ENCODE assay signal across 8 mouse cellular contexts in genomic region chr11:99385813-99386721, GRCm38 (mm10). TPM values are rescaled to one million over a fixed set of nuclear protein-coding genes. Genes with fewer than 3 reads are reported as not detected.
A peak's percentile ranks its signal among the peaks of the same experiment; 100 is the strongest.
DNase-seq lines count a peak whose midpoint lies in the region; ATAC-seq and TF ChIP-seq lines count a peak whose summit lies in the region.

No protein-coding gene starts in this region.

- TF ChIP-seq POLR2A in bone marrow, adult 2 months (IDR thresholded peaks at IDR 0.05; ENCODE audit: borderline replicate concordance, control insufficient read depth, low read depth, low read length): no peak

- WGBS in bone marrow, adult 2 months: 4% methylated on average over 71 of the region's 71 CpGs
- WGBS in embryonic facial prominence, embryonic 15.5 days: under 1% methylated on average over 71 of the region's 71 CpGs
- WGBS in heart, embryonic 11.5 days (ENCODE audit: insufficient replicate concordance): 3% methylated on average over 64 of the region's 71 CpGs
- WGBS in kidney, embryonic 16.5 days: 1% methylated on average over 71 of the region's 71 CpGs

- H3K9me3 ChIP-seq in embryonic facial prominence, embryonic 15.5 days (replicated peaks): no peaks in the 10 kb centered on the region
- H3K9me3 ChIP-seq in heart, embryonic 11.5 days (replicated peaks; ENCODE audit: control insufficient read depth, low read length): no peaks in the 10 kb centered on the region
- no peaks in the 10 kb centered on the region for H3K9me3 ChIP-seq in kidney, embryonic 16.5 days (ENCODE audit: low read length)

- H3K4me1 ChIP-seq in bone marrow, adult 2 months (ENCODE audit: control insufficient read depth, insufficient read depth, low read length): no peaks in the 10 kb centered on the region
- peaks cover 7% of the 10 kb centered on the region for H3K4me1 ChIP-seq in embryonic facial prominence, embryonic 15.5 days
- no peaks in the 10 kb centered on the region for H3K4me1 ChIP-seq in heart, embryonic 11.5 days (ENCODE audit: control insufficient read depth, insufficient read depth, low read length)
- no peaks in the 10 kb centered on the region; the same call in 1 of the 2 replicates for H3K4me1 ChIP-seq in kidney, embryonic 16.5 days (ENCODE audit: insufficient read depth, low read length)

- no peaks in the 10 kb centered on the region for H3K36me3 ChIP-seq in embryonic facial prominence, embryonic 15.5 days
- H3K36me3 ChIP-seq in heart, embryonic 11.5 days (ENCODE audit: control insufficient read depth, insufficient read depth, low read length): no peaks in the 10 kb centered on the region
- H3K36me3 ChIP-seq in kidney, embryonic 16.5 days (ENCODE audit: insufficient read depth, low read length): no peaks in the 10 kb centered on the region

- H3K27me3 ChIP-seq in embryonic facial prominence, embryonic 15.5 days: peaks cover 3% of the 10 kb centered on the region; the same call in 1 of the 2 replicates
- peaks cover 9% of the 10 kb centered on the region; the same call in 1 of the 2 replicates for H3K27me3 ChIP-seq in heart, embryonic 11.5 days (ENCODE audit: control insufficient read depth, insufficient read depth, low read length)
- H3K27me3 ChIP-seq in kidney, embryonic 16.5 days (ENCODE audit: insufficient read depth, low read length): peaks cover 3% of the 10 kb centered on the region; the same call in 1 of the 2 replicates

- peak; percentile 81 for ATAC-seq in embryonic facial prominence, embryonic 15.5 days (ENCODE audit: insufficient number of reproducible peaks, low FRiP score, low TSS enrichment, low read depth)
- peak; percentile 78 for ATAC-seq in heart, embryonic 11.5 days (replicated peaks; ENCODE audit: insufficient number of reproducible peaks, low FRiP score, low TSS enrichment)
- peak; percentile 89 for ATAC-seq in kidney, embryonic 16.5 days (ENCODE audit: low FRiP score, low TSS enrichment)

- peak overlapping the region; percentile 72 for H3K9ac ChIP-seq in embryonic facial prominence, embryonic 15.5 days
- peak overlapping the region; percentile 84 for H3K9ac ChIP-seq in heart, embryonic 11.5 days (ENCODE audit: low read depth, low read length)
- H3K9ac ChIP-seq in kidney, embryonic 16.5 days (replicated peaks; ENCODE audit: low read length): peak overlapping the region; percentile 83

- TF ChIP-seq CTCF in bone marrow, adult 2 months (IDR thresholded peaks at IDR 0.05; ENCODE audit: control insufficient read depth, insufficient read depth, low read length): no peak

- H3K4me2 ChIP-seq in embryonic facial prominence, embryonic 15.5 days (replicated peaks): peak overlapping the region; percentile 66
- H3K4me2 ChIP-seq in heart, embryonic 11.5 days: peak overlapping the region; percentile 74
- H3K4me2 ChIP-seq in kidney, embryonic 16.5 days (replicated peaks; ENCODE audit: low read depth, low read length): peak overlapping the region; percentile 80

- DNase-seq in 3134 (ENCODE audit: extremely low read depth, insufficient read length, low spot score) (peak; percentile 86), liver (peak; percentile 81)
- peak; percentile 31 to 62 for DNase-seq in monocyte, adult 2 months (ENCODE audit: low read depth in 1 of 2, low spot score in 2 of 2)
- peak; percentile 46 to 73 for DNase-seq in spleen, postnatal 14 days (ENCODE audit: low spot score in 2 of 2)

- peak overlapping the region; percentile 52 for H3K27ac ChIP-seq in bone marrow, adult 2 months (ENCODE audit: control insufficient read depth, insufficient read depth, low read depth, low read length, poor library complexity)
- H3K27ac ChIP-seq in embryonic facial prominence, embryonic 15.5 days (replicated peaks): peak overlapping the region; percentile 99
- peak overlapping the region; percentile 95 for H3K27ac ChIP-seq in heart, embryonic 11.5 days (ENCODE audit: low read depth, low read length)
- H3K27ac ChIP-seq in kidney, embryonic 16.5 days (ENCODE audit: low read length): peak overlapping the region; percentile 100

- H3K4me3 ChIP-seq in bone marrow, adult 2 months (replicated peaks; ENCODE audit: control insufficient read depth, low read depth, low read length): peak overlapping the region; percentile 59
- peak overlapping the region; percentile 63 for H3K4me3 ChIP-seq in embryonic facial prominence, embryonic 15.5 days (replicated peaks)
- H3K4me3 ChIP-seq in heart, embryonic 11.5 days (ENCODE audit: low read depth, low read length): peak overlapping the region; percentile 66
- peak overlapping the region; percentile 74 for H3K4me3 ChIP-seq in kidney, embryonic 16.5 days (ENCODE audit: low read length)

RNA-seq across cellular contexts. Expression of gene Krt10, which starts 3.1 kb away (rescaled TPM):
- polyA plus RNA-seq in bone marrow, adult 2 months (2011; ENCODE audit: insufficient read depth, insufficient read length, low replicate concordance, missing spikeins): not detected in 2 replicates
- 506 and 568 TPM in 2 replicates for polyA plus RNA-seq in embryonic facial prominence, embryonic 15.5 days (2015; fragmentation: Nextera tagmentation; extraction: Ambion mirVana)
- polyA plus RNA-seq in heart, embryonic 11.5 days (2014; fragmentation: Nextera tagmentation; extraction: Ambion mirVana): 12.9 and 14.9 TPM in 2 replicates
- 18.4 and 20.7 TPM in 2 replicates for polyA plus RNA-seq in kidney, embryonic 16.5 days (2015; fragmentation: Nextera tagmentation; extraction: Ambion mirVana)

RNA-seq across cellular contexts. Expression of gene Krt28, which starts 11.4 kb away (rescaled TPM):
- polyA plus RNA-seq in bone marrow, adult 2 months (2011; ENCODE audit: insufficient read depth, insufficient read length, low replicate concordance, missing spikeins): not detected in 2 replicates
- 19.5 and 36.8 TPM in 2 replicates for polyA plus RNA-seq in embryonic facial prominence, embryonic 15.5 days (2015; fragmentation: Nextera tagmentation; extraction: Ambion mirVana)
- polyA plus RNA-seq in heart, embryonic 11.5 days (2014; fragmentation: Nextera tagmentation; extraction: Ambion mirVana): 0.16 TPM in 1 of 2 replicates, not detected in the other
- polyA plus RNA-seq in kidney, embryonic 16.5 days (2015; fragmentation: Nextera tagmentation; extraction: Ambion mirVana): 0.12 and 0.35 TPM in 2 replicates

RNA-seq across cellular contexts. Expression of gene Krt27, which starts 35.2 kb away (rescaled TPM):
- 2.6 TPM in 1 of 2 replicates, not detected in the other for polyA plus RNA-seq in bone marrow, adult 2 months (2011; ENCODE audit: insufficient read depth, insufficient read length, low replicate concordance, missing spikeins)
- polyA plus RNA-seq in embryonic facial prominence, embryonic 15.5 days (2015; fragmentation: Nextera tagmentation; extraction: Ambion mirVana): 44.9 and 72.2 TPM in 2 replicates
- polyA plus RNA-seq in heart, embryonic 11.5 days (2014; fragmentation: Nextera tagmentation; extraction: Ambion mirVana): not detected in 2 replicates
- not detected in 2 replicates for polyA plus RNA-seq in kidney, embryonic 16.5 days (2015; fragmentation: Nextera tagmentation; extraction: Ambion mirVana)

RNA-seq across cellular contexts. Expression of gene Krt12, which starts 36.0 kb away (rescaled TPM):
- not detected in 2 replicates for polyA plus RNA-seq in bone marrow, adult 2 months (2011; ENCODE audit: insufficient read depth, insufficient read length, low replicate concordance, missing spikeins)
- 0.24 and 0.88 TPM in 2 replicates for polyA plus RNA-seq in embryonic facial prominence, embryonic 15.5 days (2015; fragmentation: Nextera tagmentation; extraction: Ambion mirVana)
- polyA plus RNA-seq in heart, embryonic 11.5 days (2014; fragmentation: Nextera tagmentation; extraction: Ambion mirVana): not detected in 2 replicates
- polyA plus RNA-seq in kidney, embryonic 16.5 days (2015; fragmentation: Nextera tagmentation; extraction: Ambion mirVana): 0.09 TPM in 2 replicates

RNA-seq across cellular contexts. Expression of gene Krt26, which starts 48.3 kb away (rescaled TPM):
- polyA plus RNA-seq in bone marrow, adult 2 months (2011; ENCODE audit: insufficient read depth, insufficient read length, low replicate concordance, missing spikeins): not detected in 2 replicates
- polyA plus RNA-seq in embryonic facial prominence, embryonic 15.5 days (2015; fragmentation: Nextera tagmentation; extraction: Ambion mirVana): 1.6 and 1.7 TPM in 2 replicates
- not detected in 2 replicates for polyA plus RNA-seq in heart, embryonic 11.5 days (2014; fragmentation: Nextera tagmentation; extraction: Ambion mirVana)
- not detected in 2 replicates for polyA plus RNA-seq in kidney, embryonic 16.5 days (2015; fragmentation: Nextera tagmentation; extraction: Ambion mirVana)

Comparison
In these comparisons a context has a peak if more than half of its experiments do, and no peak if none do; other contexts are left out.
1. Peak in every context shown above with its lines: DNase-seq, ATAC-seq, H3K4me3 ChIP-seq and H3K27ac ChIP-seq.
2. RNA of gene Krt10, which starts 3.1 kb away (polyA plus RNA-seq): 506 to 568 TPM in embryonic facial prominence, embryonic 15.5 days; 18.4 to 20.7 TPM in kidney, embryonic 16.5 days, 12.9 to 14.9 TPM in heart, embryonic 11.5 days and not detected in bone marrow, adult 2 months; every median in the first group is over 10 times any median in the second.
3. RNA of gene Krt28, which starts 11.4 kb away (polyA plus RNA-seq): 19.5 to 36.8 TPM in embryonic facial prominence, embryonic 15.5 days; 0.16 TPM in heart, embryonic 11.5 days, 0.12 to 0.35 TPM in kidney, embryonic 16.5 days and not detected in bone marrow, adult 2 months; every median in the first group is over 10 times any median in the second.
4. RNA of gene Krt27, which starts 35.2 kb away (polyA plus RNA-seq): 44.9 to 72.2 TPM in embryonic facial prominence, embryonic 15.5 days; 2.6 TPM in bone marrow, adult 2 months, not detected in kidney, embryonic 16.5 days and not detected in heart, embryonic 11.5 days; every median in the first group is over 10 times any median in the second.